8 mouse cellular contexts compared by ENCODE assay signal in the genomic region with DNA sequence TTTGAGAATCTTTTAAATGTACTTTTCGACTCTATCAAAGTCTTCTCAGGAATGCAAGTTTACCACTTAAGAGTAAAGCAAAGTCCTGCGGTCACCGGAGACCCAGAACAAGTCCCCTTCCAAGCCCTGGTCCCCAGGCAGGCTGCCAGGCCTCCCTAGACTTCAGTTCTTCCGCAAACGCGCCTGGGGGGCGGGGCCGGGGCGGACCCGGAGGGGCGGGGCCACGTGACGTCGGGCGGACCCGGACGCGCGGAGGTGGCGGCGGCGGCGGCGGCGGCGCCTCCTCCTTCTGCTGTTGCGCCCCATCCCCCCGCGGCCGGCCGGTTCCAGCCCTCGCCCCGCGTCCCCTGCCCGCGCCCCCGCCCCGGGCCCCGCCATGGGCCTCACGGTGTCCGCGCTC. TPM values are rescaled to one million over a fixed set of nuclear protein-coding genes. Genes with fewer than 3 reads are reported as not detected.
DNase-seq lines count a peak whose midpoint lies in the region; ATAC-seq and TF ChIP-seq lines count a peak whose summit lies in the region.

Gene Arf5 (plus strand): TSS at position 248 of the 400 bp plus-strand sequence.

- peak within 1 kb of the TSS; percentile 95 for H3K4me3 ChIP-seq in bone marrow macrophage, adult 2 months (ENCODE audit: insufficient read depth, low read length)
- H3K4me3 ChIP-seq in embryonic fibroblast, embryonic 13.5 days (ENCODE audit: insufficient read depth, low read length): peak within 1 kb of the TSS; percentile 90
- H3K4me3 ChIP-seq in heart, embryonic 10.5 days: peak within 1 kb of the TSS; percentile 89
- H3K4me3 ChIP-seq in kidney, embryonic 15.5 days (replicated peaks): peak within 1 kb of the TSS; percentile 68

- H3K4me2 ChIP-seq in kidney, embryonic 15.5 days: peak within 1 kb of the TSS; percentile 89

- peaks cover 26% of the 10 kb centered on the region for H3K4me1 ChIP-seq in bone marrow macrophage, adult 2 months (ENCODE audit: control insufficient read depth, insufficient read depth, low read length)
- H3K4me1 ChIP-seq in embryonic fibroblast, embryonic 13.5 days (ENCODE audit: control insufficient read depth, insufficient read depth, low read length): peaks cover 5% of the 10 kb centered on the region; the same call in 1 of the 2 replicates
- H3K4me1 ChIP-seq in heart, embryonic 10.5 days: peaks cover 48% of the 10 kb centered on the region
- H3K4me1 ChIP-seq in kidney, embryonic 15.5 days: peaks cover 45% of the 10 kb centered on the region

- no peak for TF ChIP-seq POLR2A in bone marrow macrophage, adult 2 months (IDR thresholded peaks at IDR 0.05; ENCODE audit: borderline replicate concordance, low read depth, low read length)
- TF ChIP-seq POLR2A in embryonic fibroblast, embryonic 13.5 days (IDR thresholded peaks at IDR 0.05; ENCODE audit: low read depth, low read length): peak; percentile 72

- H3K9ac ChIP-seq in kidney, embryonic 15.5 days: peak within 1 kb of the TSS; percentile 87

- peaks cover 31% of the 10 kb centered on the region for H3K36me3 ChIP-seq in heart, embryonic 10.5 days
- peaks cover 32% of the 10 kb centered on the region for H3K36me3 ChIP-seq in kidney, embryonic 15.5 days

- peak within 1 kb of the TSS; percentile 23; the same call in 1 of the 2 replicates for H3K27ac ChIP-seq in bone marrow macrophage, adult 2 months (ENCODE audit: insufficient read depth, low read depth, low read length)
- H3K27ac ChIP-seq in embryonic fibroblast, embryonic 13.5 days (ENCODE audit: insufficient read depth, low read length): peak within 1 kb of the TSS; percentile 45
- H3K27ac ChIP-seq in heart, embryonic 10.5 days: peak within 1 kb of the TSS; percentile 98
- peak within 1 kb of the TSS; percentile 81 for H3K27ac ChIP-seq in kidney, embryonic 15.5 days

- no peaks in the 10 kb centered on the region for H3K27me3 ChIP-seq in heart, embryonic 10.5 days (ENCODE audit: insufficient read depth, poor library complexity, severe bottlenecking)
- no peaks in the 10 kb centered on the region for H3K27me3 ChIP-seq in kidney, embryonic 15.5 days

- peak; percentile 83 for DNase-seq in 416B (ENCODE audit: low read depth)
- peak; percentile 94 for DNase-seq in heart, embryonic 10.5 days (ENCODE audit: low spot score)
- DNase-seq in liver: peak; percentile 97
- DNase-seq in spleen, postnatal 4 days (ENCODE audit: low spot score in 2 of 2): peak; percentile 98 to 99

- no peaks in the 10 kb centered on the region for H3K9me3 ChIP-seq in heart, embryonic 10.5 days
- H3K9me3 ChIP-seq in kidney, embryonic 15.5 days (replicated peaks): no peaks in the 10 kb centered on the region

- ATAC-seq in kidney, embryonic 15.5 days (replicated peaks; ENCODE audit: low FRiP score): peak; percentile 70
- ATAC-seq in monocyte, adult 5-6 weeks (replicated peaks; ENCODE audit: insufficient number of reproducible peaks, low FRiP score, low TSS enrichment, poor library complexity, severe bottlenecking): 0 out of 2 replicates have a peak, but pooled peaks have one; percentile 16

- WGBS in heart, embryonic 10.5 days: 2% methylated on average over 30 of the region's 42 CpGs
- under 1% methylated on average over 25 of the region's 42 CpGs for WGBS in kidney, embryonic 15.5 days

- no peak for TF ChIP-seq CTCF in bone marrow macrophage, adult 2 months (IDR thresholded peaks at IDR 0.05; ENCODE audit: low read depth, low read length)
- no peak for TF ChIP-seq CTCF in embryonic fibroblast, embryonic 13.5 days (IDR thresholded peaks at IDR 0.05; ENCODE audit: borderline replicate concordance, insufficient read depth, low read length)

RNA-seq across cellular contexts. Expression of gene Arf5, which starts in this region (rescaled TPM):
- 152 and 156 TPM in 2 replicates for polyA plus RNA-seq in bone marrow macrophage, adult 2 months (2012; ENCODE audit: insufficient read depth, insufficient read length, missing spikeins)
- 103 and 128 TPM in 2 replicates for polyA plus RNA-seq in embryonic fibroblast, embryonic 13.5 days (2011; ENCODE audit: insufficient read length, low read depth, missing spikeins)
- 273 and 310 TPM in 2 replicates for polyA plus RNA-seq in heart, embryonic 10.5 days (2016; fragmentation: Nextera tagmentation; extraction: Ambion mirVana)
- 319 and 322 TPM in 2 replicates for polyA plus RNA-seq in kidney, embryonic 15.5 days (2015; fragmentation: Nextera tagmentation; extraction: Ambion mirVana)
- total RNA-seq in monocyte, adult 5-6 weeks (2017): 29.5 to 45.0 TPM (median 41.6 TPM) in 3 replicates

Comparison
In these comparisons a context has a peak if more than half of its experiments do, and no peak if none do; other contexts are left out.
1. Peak in every context shown above with its lines: DNase-seq, ATAC-seq, H3K4me3 ChIP-seq and H3K27ac ChIP-seq.
2. H3K27ac ChIP-seq: peak in every context shown above with its lines; median percentile 98 in heart, embryonic 10.5 days; 81 in kidney, embryonic 15.5 days; 45 in embryonic fibroblast, embryonic 13.5 days; 23 in bone marrow macrophage, adult 2 months.